Mouse (Mus musculus): ENCODE measurements around the gene Slirp.

DNA sequence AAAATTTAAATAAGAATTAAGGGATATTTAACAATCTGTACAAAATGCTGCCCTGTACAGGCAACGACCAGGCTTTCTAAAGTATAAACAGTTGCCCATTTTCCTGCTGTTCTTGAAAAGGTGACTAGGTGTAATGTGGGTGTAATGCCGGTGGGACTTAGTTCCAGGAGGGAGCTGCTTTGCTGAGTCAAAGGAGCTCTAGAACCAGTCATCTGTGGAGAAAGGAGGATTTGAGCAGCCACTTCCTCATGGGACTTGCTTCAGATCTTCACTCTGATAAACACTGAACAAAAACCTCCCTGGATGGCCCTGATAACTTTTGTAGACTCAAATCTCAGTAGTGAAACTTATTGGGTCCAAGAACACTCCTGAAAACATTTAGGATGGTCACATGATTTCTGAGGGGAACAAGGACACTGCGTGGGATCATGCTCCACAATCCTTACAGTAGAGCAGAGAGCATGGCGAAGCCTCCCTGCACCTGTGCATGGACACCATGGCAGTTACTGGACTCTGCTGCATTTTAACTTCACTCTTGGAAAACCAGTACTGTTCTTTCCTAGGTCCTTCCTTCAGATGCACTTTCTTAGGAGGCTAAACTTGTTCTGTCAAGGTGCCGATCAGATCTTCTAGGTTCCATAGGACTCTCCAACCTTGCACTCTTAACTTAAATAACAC lies 17.2 kb upstream of the Slirp start:
- TF ChIP-seq CTCF (IDR thresholded peaks at IDR 0.05; ENCODE audit: insufficient read depth, low read length) (no peak), POLR2A (IDR thresholded peaks at IDR 0.05; ENCODE audit: borderline replicate concordance, extremely low read depth, low read depth, low read length) (no peak)

Measured in lung, adult 2 months (tissue).